Mouse (Mus musculus): ENCODE measurements around the gene Olfr430. TPM values are rescaled to one million over a fixed set of nuclear protein-coding genes. Genes with fewer than 3 reads are reported as not detected.

The Olfr430 gene
- polyA plus RNA-seq, 1 experiment from 2014 or later: not detected

DNA sequence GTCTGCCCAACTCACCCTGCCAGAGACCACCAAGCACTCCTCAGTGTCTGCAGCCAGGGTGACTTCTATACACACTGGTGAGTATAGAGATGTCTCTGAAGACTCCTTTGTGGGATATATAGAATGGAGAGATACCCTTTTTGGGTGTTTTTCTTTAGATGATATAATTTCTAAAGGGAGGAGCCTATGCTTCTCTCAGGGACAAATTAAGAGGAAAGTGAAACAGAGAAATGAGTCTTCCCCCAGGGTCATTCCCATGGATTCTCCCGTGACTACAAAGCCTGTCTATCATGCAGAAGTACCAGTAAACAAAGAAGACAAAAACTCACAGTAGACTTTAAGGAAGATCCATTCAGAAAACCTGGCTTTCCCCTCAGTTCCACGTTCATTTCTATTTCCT is 54.7 kb downstream of the Olfr430 start, which contains the start of gene Olfr231:
Olfr231 (minus strand) TSS at position 101 of the 400 bp plus-strand sequence.
- ATAC-seq (ENCODE audit: low read depth): no peak
- no peaks in the 10 kb centered on the region for H3K27me3 ChIP-seq (ENCODE audit: control insufficient read depth, insufficient read depth, low read depth, low read length)
- H3K9ac ChIP-seq (ENCODE audit: low read depth, low read length): no peak within 1 kb of the TSS
- no peaks in the 10 kb centered on the region for H3K4me1 ChIP-seq (ENCODE audit: control insufficient read depth, low read depth, low read length)
- no peaks in the 10 kb centered on the region for H3K36me3 ChIP-seq (ENCODE audit: control insufficient read depth, insufficient read depth)
- no peak within 1 kb of the TSS for H3K27ac ChIP-seq (ENCODE audit: low read length)
- WGBS (ENCODE audit: insufficient replicate concordance): 40% methylated on average over 2 of the region's 2 CpGs
- no peaks in the 10 kb centered on the region for H3K9me3 ChIP-seq (replicated peaks; ENCODE audit: control insufficient read depth, low read length)
- H3K4me2 ChIP-seq (ENCODE audit: low read depth, low read length): no peak within 1 kb of the TSS
- H3K4me3 ChIP-seq (ENCODE audit: low read depth, low read length): no peak within 1 kb of the TSS

Other genes starting within 250 kb of the Olfr430 start
- 1.4 and 2.6 TPM in 2 replicates for gene Ifi211, start 153.6 kb upstream of the Olfr430 start, polyA plus RNA-seq (2015; fragmentation: Nextera tagmentation; extraction: Ambion mirVana)
- 3.8 and 4.4 TPM in 2 replicates for gene Mndal, start 124.1 kb upstream of the Olfr430 start, polyA plus RNA-seq (2015; fragmentation: Nextera tagmentation; extraction: Ambion mirVana)
- gene Ifi203, start 123.9 kb upstream of the Olfr430 start, polyA plus RNA-seq (2015; fragmentation: Nextera tagmentation; extraction: Ambion mirVana): 2.3 and 2.4 TPM in 2 replicates
- not detected in 2 replicates for gene Ifi202b, start 83.9 kb upstream of the Olfr430 start, polyA plus RNA-seq (2015; fragmentation: Nextera tagmentation; extraction: Ambion mirVana)
- gene Ifi205, start 34.8 kb upstream of the Olfr430 start, polyA plus RNA-seq (2015; fragmentation: Nextera tagmentation; extraction: Ambion mirVana): 0.60 and 1.1 TPM in 2 replicates
- gene Olfr433, start 25.9 kb upstream of the Olfr430 start, polyA plus RNA-seq (2015; fragmentation: Nextera tagmentation; extraction: Ambion mirVana): 0.09 and 0.12 TPM in 2 replicates
- not detected in 2 replicates for gene Olfr432, start 17.4 kb upstream of the Olfr430 start, polyA plus RNA-seq (2015; fragmentation: Nextera tagmentation; extraction: Ambion mirVana)
- gene Olfr429, start 17.7 kb downstream of the Olfr430 start, polyA plus RNA-seq (2015; fragmentation: Nextera tagmentation; extraction: Ambion mirVana): not detected in 2 replicates
- gene Olfr427, start 30.3 kb downstream of the Olfr430 start, polyA plus RNA-seq (2015; fragmentation: Nextera tagmentation; extraction: Ambion mirVana): not detected in 2 replicates
- not detected in 2 replicates for gene Olfr231, start 54.6 kb downstream of the Olfr430 start, polyA plus RNA-seq (2015; fragmentation: Nextera tagmentation; extraction: Ambion mirVana)
- gene Olfr424, start 64.9 kb downstream of the Olfr430 start, polyA plus RNA-seq (2015; fragmentation: Nextera tagmentation; extraction: Ambion mirVana): not detected in 2 replicates
- gene Olfr420, start 89.0 kb downstream of the Olfr430 start, polyA plus RNA-seq (2015; fragmentation: Nextera tagmentation; extraction: Ambion mirVana): 0.97 and 1.1 TPM in 2 replicates
- gene Spta1, start 106.2 kb downstream of the Olfr430 start, polyA plus RNA-seq (2015; fragmentation: Nextera tagmentation; extraction: Ambion mirVana): 35.2 and 38.2 TPM in 2 replicates
- 0.11 and 0.13 TPM in 2 replicates for gene Olfr419, start 185.5 kb downstream of the Olfr430 start, polyA plus RNA-seq (2015; fragmentation: Nextera tagmentation; extraction: Ambion mirVana)